Mouse (Mus musculus) kidney, embryonic 16.5 days (tissue): ENCODE results near the gene Pknox1. TPM values are rescaled to one million over a fixed set of nuclear protein-coding genes. Genes with fewer than 3 reads are reported as not detected.

ENCODE experiments used
- ATAC-seq: fragments of 200-750 bp; cut with Nextera tagmentation; 2 replicates; pipeline ENCODE4 v1.8.0; 2017; ENCODE audit warnings: moderate TSS enrichment; ENCODE audit not compliant: low FRiP score, low TSS enrichment
- H3K27ac ChIP-seq: fragments of 300-500 bp; sonication (generic); 2 replicates; pipeline ENCODE4 v1.5.1; 2014; ENCODE audit warnings: low read length
- H3K27me3 ChIP-seq: fragments of 300-500 bp; sonication (generic); 2 replicates; pipeline ENCODE4 v1.6.1; 2014; ENCODE audit warnings: low read length, control low read depth, mixed read lengths; ENCODE audit not compliant: insufficient read depth
- H3K36me3 ChIP-seq: fragments of 300-500 bp; sonication (generic); 2 replicates; pipeline ENCODE4 v1.6.1; 2014; ENCODE audit warnings: low read length, control low read depth, mixed read lengths; ENCODE audit not compliant: insufficient read depth
- H3K4me1 ChIP-seq: fragments of 300-500 bp; sonication (generic); 2 replicates; pipeline ENCODE4 v1.6.1; 2014; ENCODE audit warnings: low read length, control low read depth, mixed read lengths; ENCODE audit not compliant: insufficient read depth
- H3K4me2 ChIP-seq: fragments of 300-500 bp; sonication (generic); replicated peaks from 2 replicates; pipeline ENCODE4 v1.6.1; 2014; ENCODE audit warnings: low read depth, low read length
- H3K4me3 ChIP-seq: fragments of 300-500 bp; sonication (generic); 2 replicates; pipeline ENCODE4 v1.5.1; 2014; ENCODE audit warnings: mild to moderate bottlenecking, low read length
- H3K9ac ChIP-seq: fragments of 300-500 bp; sonication (generic); replicated peaks from 2 replicates; pipeline ENCODE4 v1.6.1; 2014; ENCODE audit warnings: low read length
- H3K9me3 ChIP-seq: fragments of 300-500 bp; sonication (generic); 2 replicates; pipeline ENCODE4 v1.6.1; 2016; ENCODE audit warnings: low read length, control low read depth
- WGBS: fragments of 180-500 bp; shearing (Covaris S2); extraction: QIAGEN DNeasy Blood & Tissue Kit; methylation state at CpG from one replicate; pipeline ENCODE4 v1.1.7; 2014; 5-methylcytosine and 5-hydroxymethylcytosine counted together
- polyA plus RNA-seq: library from polyadenylated mRNA; unstranded; fragments of >200 nt; fragmentation: Nextera tagmentation; extraction: Ambion mirVana; gene quantifications from 2 replicates; pipeline ENCODE4 v1.2.1, GENCODE M21; 2015

Gene Pknox1
- polyA plus RNA-seq, 1 experiment from 2014 or later: 38.2 TPM

DNA sequence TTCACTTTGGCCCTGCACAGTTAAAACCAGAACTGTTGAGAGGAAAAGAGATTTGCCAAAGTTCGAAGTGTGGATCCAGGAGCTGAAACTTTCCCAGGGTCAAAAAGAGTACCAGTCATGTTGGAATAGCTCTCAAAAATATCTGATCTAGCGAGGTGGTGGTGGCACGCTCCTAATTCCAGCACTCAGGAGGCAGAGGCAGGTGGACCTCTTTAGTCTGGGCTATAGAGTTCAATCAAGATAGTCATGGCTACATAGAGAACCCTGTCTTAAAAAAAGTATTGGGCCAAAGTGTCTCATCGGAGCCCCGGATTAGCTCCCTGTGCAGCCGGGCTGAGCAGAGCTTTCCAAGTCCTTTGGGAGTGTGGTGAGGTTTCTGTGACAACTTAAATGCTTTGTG, 1.7 kb downstream of the Pknox1 start:
- ATAC-seq: no peak
- H3K27ac ChIP-seq: 0 out of 2 replicates have a peak overlapping the region, but pooled peaks have one; percentile 96
- H3K9ac ChIP-seq: peak overlapping the region; percentile 83
- H3K9me3 ChIP-seq: no peaks in the 10 kb centered on the region
- 75% methylated on average over 6 of the region's 6 CpGs for WGBS
- no peaks in the 10 kb centered on the region for H3K27me3 ChIP-seq
- H3K4me2 ChIP-seq: peak overlapping the region; percentile 78
- H3K4me1 ChIP-seq: peaks cover 39% of the 10 kb centered on the region
- peak overlapping the region; percentile 64 for H3K4me3 ChIP-seq
- H3K36me3 ChIP-seq: peaks cover 4% of the 10 kb centered on the region; the same call in 1 of the 2 replicates

DNA sequence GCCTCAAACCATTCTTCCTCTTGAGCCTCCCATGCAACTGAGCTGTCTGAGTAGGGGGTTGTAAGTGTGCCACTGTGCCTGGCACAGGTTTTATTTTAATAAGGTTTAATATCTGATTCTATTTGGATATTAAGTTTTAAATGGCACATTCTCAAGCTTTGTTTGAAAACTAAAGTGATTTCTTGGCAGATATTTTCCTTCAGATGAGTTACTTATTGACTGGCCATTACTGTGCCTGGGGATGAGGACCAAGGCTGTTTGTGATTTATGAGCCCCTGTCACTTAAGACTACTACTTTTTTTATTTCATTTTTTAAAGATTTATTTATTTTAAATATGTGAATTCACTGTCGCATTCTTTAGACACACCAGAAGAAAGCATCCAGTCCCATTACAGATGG, 5.2 kb downstream of the Pknox1 start:
- H3K27ac ChIP-seq: 0 out of 2 replicates have a peak overlapping the region, but pooled peaks have one; percentile 35
- peaks cover 34% of the 10 kb centered on the region for H3K4me1 ChIP-seq
- no peak for ATAC-seq
- H3K9ac ChIP-seq: no peak overlapping the region
- H3K36me3 ChIP-seq: peaks cover 4% of the 10 kb centered on the region; the same call in 1 of the 2 replicates
- H3K9me3 ChIP-seq: no peaks in the 10 kb centered on the region
- no peaks in the 10 kb centered on the region for H3K27me3 ChIP-seq
- H3K4me3 ChIP-seq: no peak overlapping the region
- H3K4me2 ChIP-seq: no peak overlapping the region
- 86% methylated on average over 1 of the region's 1 CpGs for WGBS

DNA sequence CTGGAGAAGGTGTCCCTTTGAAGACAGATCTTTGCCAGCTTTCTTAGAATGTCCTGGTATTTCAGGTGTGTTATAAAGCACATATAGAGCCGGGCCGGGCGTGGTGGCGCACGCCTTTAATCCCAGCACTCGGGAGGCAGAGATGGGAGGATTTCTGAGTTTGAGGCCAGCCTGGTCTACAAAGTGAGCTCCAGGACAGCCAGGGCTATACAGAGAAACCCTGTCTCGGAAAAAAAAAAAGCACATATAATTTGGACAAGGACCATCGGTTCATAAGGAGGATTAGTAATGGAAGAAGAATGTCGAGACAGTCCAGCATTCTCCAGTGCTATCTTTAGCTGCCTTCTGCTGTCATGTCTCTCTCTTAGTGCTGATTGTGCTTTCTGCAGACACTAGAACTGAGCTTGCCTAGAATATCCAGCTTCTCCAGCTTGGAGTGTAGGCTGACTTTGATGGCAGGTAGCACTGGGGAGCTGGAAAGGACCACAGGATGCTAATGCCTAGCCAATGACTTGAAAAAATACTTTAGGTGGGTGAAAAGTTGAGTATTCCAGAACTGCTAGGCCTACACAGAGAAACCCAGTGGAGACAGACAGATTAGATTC, 5.9 kb downstream of the Pknox1 start:
- Histone ChIP-seq H3K27ac (no peak overlapping the region), H3K36me3 (peaks cover 4% of the 10 kb centered on the region; the same call in 1 of the 2 replicates), H3K9me3 (no peaks in the 10 kb centered on the region), H3K9ac (no peak overlapping the region), H3K4me1 (peaks cover 34% of the 10 kb centered on the region), H3K27me3 (no peaks in the 10 kb centered on the region), H3K4me3 (no peak overlapping the region), H3K4me2 (no peak overlapping the region)
- ATAC-seq: peak; percentile 72
- WGBS: 86% methylated on average over 9 of the region's 9 CpGs

DNA sequence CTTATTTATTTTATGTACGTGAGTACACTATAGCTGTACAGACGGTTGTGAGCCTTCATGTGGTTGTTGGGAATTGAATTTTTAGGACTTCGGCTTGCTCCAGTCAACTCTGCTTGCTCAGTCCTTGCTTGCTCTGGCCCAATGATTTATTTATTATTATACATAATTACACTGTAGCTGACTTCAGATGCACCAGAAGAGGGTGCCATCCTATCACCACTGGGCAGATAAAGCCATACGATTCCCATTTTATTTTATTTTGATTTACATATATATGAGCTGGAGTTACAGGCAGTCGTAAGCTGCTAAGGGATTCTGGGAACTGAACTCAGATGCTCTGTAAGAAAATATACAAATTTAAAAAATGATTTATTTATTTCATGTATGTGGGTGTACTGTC, 7.2 kb downstream of the Pknox1 start:
- no peaks in the 10 kb centered on the region for H3K9me3 ChIP-seq
- 85% methylated on average over 5 of the region's 5 CpGs for WGBS
- H3K9ac ChIP-seq: no peak overlapping the region
- no peak overlapping the region for H3K4me3 ChIP-seq
- no peak overlapping the region for H3K27ac ChIP-seq
- H3K27me3 ChIP-seq: no peaks in the 10 kb centered on the region
- ATAC-seq: no peak
- H3K36me3 ChIP-seq: peaks cover 4% of the 10 kb centered on the region; the same call in 1 of the 2 replicates
- no peak overlapping the region for H3K4me2 ChIP-seq
- peaks cover 24% of the 10 kb centered on the region for H3K4me1 ChIP-seq

DNA sequence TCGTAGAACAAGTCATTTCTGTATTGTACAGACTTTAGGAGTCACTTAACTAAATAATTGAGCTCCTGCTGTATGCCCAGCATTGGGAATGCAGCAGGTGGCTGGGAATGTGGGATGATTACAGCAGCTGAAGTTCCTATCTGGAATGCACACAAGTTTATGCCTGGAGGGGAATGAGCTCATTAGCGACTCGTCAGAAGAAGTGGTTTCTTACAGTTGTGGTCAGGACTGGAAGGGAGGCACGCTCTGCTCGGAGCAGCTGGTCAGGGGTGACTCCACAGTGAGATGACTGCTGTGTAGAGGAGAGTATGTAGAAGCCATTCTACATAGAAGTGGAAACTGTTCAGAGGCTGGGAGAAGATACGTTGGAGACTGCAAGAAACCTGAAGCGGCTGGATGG, 10.1 kb downstream of the Pknox1 start:
- no peaks in the 10 kb centered on the region for H3K9me3 ChIP-seq
- no peak overlapping the region for H3K27ac ChIP-seq
- ATAC-seq: no peak
- no peaks in the 10 kb centered on the region for H3K36me3 ChIP-seq
- H3K4me3 ChIP-seq: no peak overlapping the region
- no peak overlapping the region for H3K9ac ChIP-seq
- no peak overlapping the region for H3K4me2 ChIP-seq
- H3K27me3 ChIP-seq: no peaks in the 10 kb centered on the region
- WGBS: 80% methylated on average over 7 of the region's 7 CpGs
- peaks cover 4% of the 10 kb centered on the region; the same call in 1 of the 2 replicates for H3K4me1 ChIP-seq

DNA sequence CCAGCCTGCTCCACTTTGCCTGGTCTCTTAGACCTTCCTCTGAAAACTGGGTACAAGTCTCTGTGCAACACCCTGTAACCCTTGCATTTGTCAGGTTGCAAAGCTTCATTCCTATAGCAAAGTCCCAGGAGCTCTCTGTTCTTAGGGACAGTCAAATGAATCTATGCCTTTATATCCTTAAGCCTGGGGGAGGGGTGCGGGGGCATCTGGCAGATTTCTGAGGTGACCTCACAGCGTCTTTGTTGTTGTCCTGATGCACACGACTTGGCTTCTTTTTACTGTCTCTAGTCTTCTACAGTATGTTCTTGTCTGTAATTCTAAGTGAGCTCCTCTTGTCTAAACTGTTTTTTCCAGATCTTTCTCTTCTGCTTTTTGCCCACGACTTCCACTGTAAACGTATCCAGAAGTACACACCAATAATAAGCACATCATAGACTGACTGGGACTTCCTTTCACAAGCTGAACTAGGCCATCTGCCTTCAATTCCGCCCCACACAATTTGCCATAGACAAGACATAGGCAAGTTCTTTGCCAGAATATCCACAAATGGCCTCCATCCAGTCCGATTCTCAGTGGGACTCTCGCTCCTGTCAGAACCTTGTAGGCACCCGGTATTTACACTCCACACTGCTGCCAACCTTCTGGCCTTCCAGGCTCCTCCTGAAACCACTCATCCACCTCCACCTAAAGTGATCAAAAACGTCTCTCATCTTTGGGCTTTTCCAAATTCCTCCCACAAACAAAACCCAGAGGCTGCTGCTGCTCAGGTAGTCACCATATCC, 12.1 kb downstream of the Pknox1 start:
- Histone ChIP-seq H3K9me3 (no peaks in the 10 kb centered on the region), H3K9ac (no peak overlapping the region), H3K4me2 (no peak overlapping the region), H3K36me3 (no peaks in the 10 kb centered on the region), H3K27ac (no peak overlapping the region), H3K27me3 (no peaks in the 10 kb centered on the region), H3K4me1 (no peaks in the 10 kb centered on the region), H3K4me3 (no peak overlapping the region)
- no peak for ATAC-seq
- WGBS: 79% methylated on average over 10 of the region's 10 CpGs

DNA sequence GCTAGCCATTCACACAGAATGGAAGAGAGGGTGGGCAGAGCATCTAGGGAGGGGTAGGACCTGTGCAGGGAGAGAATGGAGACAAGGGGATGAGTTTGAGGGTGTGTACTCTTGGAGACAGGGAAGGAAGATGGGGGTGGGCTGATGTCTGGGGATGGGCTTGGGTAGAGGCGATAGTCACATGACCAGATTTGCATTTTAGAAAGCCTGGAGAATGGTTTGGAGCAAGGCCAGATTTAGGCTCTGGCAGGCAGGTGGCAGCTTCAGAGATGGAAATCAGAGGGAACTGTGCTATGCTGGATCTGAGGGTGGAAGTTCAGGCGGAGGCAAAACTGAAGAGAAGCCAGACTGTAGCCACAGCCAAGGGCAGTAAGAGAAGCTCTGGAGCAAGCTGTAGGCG, 15.8 kb downstream of the Pknox1 start:
- no peak for ATAC-seq
- H3K36me3 ChIP-seq: no peaks in the 10 kb centered on the region
- no peaks in the 10 kb centered on the region for H3K4me1 ChIP-seq
- no peaks in the 10 kb centered on the region for H3K27me3 ChIP-seq
- no peaks in the 10 kb centered on the region for H3K9me3 ChIP-seq
- no peak overlapping the region for H3K9ac ChIP-seq
- 71% methylated on average over 3 of the region's 3 CpGs for WGBS
- H3K27ac ChIP-seq: no peak overlapping the region
- no peak overlapping the region for H3K4me3 ChIP-seq
- no peak overlapping the region for H3K4me2 ChIP-seq

DNA sequence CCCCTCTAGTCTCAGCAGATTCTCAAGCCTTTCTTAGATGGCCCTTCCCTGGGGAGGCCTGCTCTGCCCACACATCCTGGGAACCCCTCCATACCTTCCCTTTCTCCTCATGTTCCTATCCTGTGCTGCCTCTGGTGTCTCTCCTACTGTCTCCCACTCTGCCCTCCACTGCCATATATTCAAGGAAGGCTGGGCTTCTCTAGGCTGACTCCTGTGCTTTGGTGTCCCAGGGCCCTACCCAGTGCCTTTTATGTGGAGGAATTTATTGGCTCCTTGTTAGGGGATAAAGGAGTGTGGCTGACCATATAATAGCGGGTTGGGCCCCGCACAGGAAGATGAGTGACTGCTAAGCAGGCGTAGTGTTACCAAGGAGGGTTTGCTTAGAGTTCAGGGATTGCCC, 18.7 kb downstream of the Pknox1 start:
- no peak for ATAC-seq

DNA sequence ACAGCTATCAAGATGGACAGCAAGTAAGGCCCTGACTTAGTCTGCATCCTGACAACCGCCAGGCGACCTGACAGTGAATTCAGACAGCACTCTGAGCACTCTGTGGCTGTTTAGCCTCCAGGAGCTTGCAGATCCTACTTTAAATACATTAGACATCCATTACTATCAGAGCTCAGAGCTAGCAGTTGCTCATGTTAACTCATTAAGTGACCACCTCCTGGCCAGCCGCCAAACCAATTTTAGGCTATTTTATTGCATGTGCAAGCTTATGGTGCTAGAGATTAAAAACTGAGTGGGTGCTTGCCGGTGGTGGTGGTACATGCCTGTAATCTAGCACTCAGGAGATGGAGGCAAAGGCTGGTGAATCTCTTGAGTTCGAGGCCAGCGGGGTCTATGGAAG, 19.2 kb downstream of the Pknox1 start:
- Histone ChIP-seq H3K4me3 (no peak overlapping the region), H3K9ac (no peak overlapping the region), H3K4me2 (no peak overlapping the region), H3K27ac (no peak overlapping the region), H3K27me3 (no peaks in the 10 kb centered on the region), H3K36me3 (0 out of 2 replicates have a peak, but pooled peaks cover 4% of the 10 kb centered on the region), H3K9me3 (no peaks in the 10 kb centered on the region), H3K4me1 (no peaks in the 10 kb centered on the region)
- WGBS: 85% methylated on average over 6 of the region's 6 CpGs
- ATAC-seq: no peak

More for the DNA sequence above, 18.7 kb downstream of the Pknox1 start:
- 32% methylated on average over 3 of the region's 3 CpGs for WGBS
- Histone ChIP-seq H3K27ac (no peak overlapping the region), H3K36me3 (0 out of 2 replicates have a peak, but pooled peaks cover 3% of the 10 kb centered on the region), H3K27me3 (no peaks in the 10 kb centered on the region), H3K9me3 (no peaks in the 10 kb centered on the region), H3K4me3 (no peak overlapping the region), H3K4me1 (no peaks in the 10 kb centered on the region), H3K4me2 (no peak overlapping the region), H3K9ac (no peak overlapping the region)

DNA sequence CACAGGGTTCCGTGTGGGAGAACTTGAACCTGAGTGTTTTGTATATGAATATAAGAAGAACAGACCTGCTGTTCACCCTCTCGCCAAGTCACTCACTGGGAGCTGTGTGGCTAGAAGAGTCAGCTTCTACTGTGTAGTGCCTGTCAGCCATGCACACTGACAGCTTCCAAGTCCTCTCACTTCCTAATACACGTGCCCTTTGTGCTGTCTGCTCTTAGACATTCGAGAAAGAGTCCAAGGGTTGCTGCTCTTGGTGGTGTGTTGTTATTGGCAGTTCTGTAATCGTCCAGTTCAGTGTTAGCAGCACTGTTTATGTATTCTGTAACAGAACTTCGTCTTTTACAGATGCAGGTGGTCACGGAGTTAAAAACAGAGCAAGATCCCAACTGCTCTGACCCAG, 23.6 kb downstream of the Pknox1 start:
- no peak for ATAC-seq
- WGBS: 79% methylated on average over 7 of the region's 7 CpGs
- no peaks in the 10 kb centered on the region for H3K27me3 ChIP-seq

More for the DNA sequence above, 23.6 kb downstream of the Pknox1 start:
- Histone ChIP-seq H3K9me3 (no peaks in the 10 kb centered on the region), H3K27ac (no peak overlapping the region), H3K4me2 (no peak overlapping the region), H3K4me1 (no peaks in the 10 kb centered on the region), H3K36me3 (peaks cover 38% of the 10 kb centered on the region), H3K9ac (no peak overlapping the region), H3K4me3 (no peak overlapping the region)
